Mouse (Mus musculus): ENCODE results near the gene Gstt4. TPM values are rescaled to one million over a fixed set of nuclear protein-coding genes. Genes with fewer than 3 reads are reported as not detected.
A peak's percentile ranks its signal among the peaks of the same experiment; 100 is the strongest.

The Gstt4 gene
- polyA plus RNA-seq, 1 experiment from 2014 or later = not detected

- Histone ChIP-seq H3K4me2 (replicated peaks) (peak overlapping the region; percentile 86), H3K27ac (peak overlapping the region; percentile 74), H3K9me3 (no peaks in the 10 kb centered on the region), H3K36me3 (no peaks in the 10 kb centered on the region), H3K4me1 (replicated peaks) (peaks cover 24% of the 10 kb centered on the region; the same call in 1 of the 2 replicates), H3K4me3 (replicated peaks) (peak overlapping the region; percentile 49), H3K27me3 (replicated peaks) (no peaks in the 10 kb centered on the region), H3K9ac (peak overlapping the region; percentile 53)
- WGBS = 3% methylated on average over 21 of the region's 21 CpGs
- peak; percentile 53 for ATAC-seq
Observed at GRCm38 (mm10) chr10:75834250-75834649, 11.9 kb upstream of the Gstt4 start.

GRCm38 (mm10) chr10:75833456-75834080 is 11.2 kb upstream of the Gstt4 start:
- H3K9me3 ChIP-seq = no peaks in the 10 kb centered on the region
- no peaks in the 10 kb centered on the region for H3K27me3 ChIP-seq (replicated peaks)
- H3K4me2 ChIP-seq (replicated peaks) = peak overlapping the region; percentile 86
- H3K9ac ChIP-seq = peak overlapping the region; percentile 53
- peaks cover 24% of the 10 kb centered on the region; the same call in 1 of the 2 replicates for H3K4me1 ChIP-seq (replicated peaks)
- ATAC-seq = no peak
- WGBS = 9% methylated on average over 21 of the region's 21 CpGs
- H3K27ac ChIP-seq = peak overlapping the region; percentile 74
- H3K4me3 ChIP-seq (replicated peaks) = peak overlapping the region; percentile 49
- H3K36me3 ChIP-seq = no peaks in the 10 kb centered on the region

GRCm38 (mm10) chr10:75832272-75832895 is 10.0 kb upstream of the Gstt4 start:
- 66% methylated on average over 13 of the region's 13 CpGs for WGBS
- no peaks in the 10 kb centered on the region for H3K27me3 ChIP-seq (replicated peaks)
- no peak for ATAC-seq
- H3K9ac ChIP-seq = no peak overlapping the region
- no peaks in the 10 kb centered on the region for H3K36me3 ChIP-seq
- H3K4me2 ChIP-seq (replicated peaks) = no peak overlapping the region
- H3K27ac ChIP-seq = no peak overlapping the region
- H3K4me3 ChIP-seq (replicated peaks) = no peak overlapping the region
- H3K9me3 ChIP-seq = no peaks in the 10 kb centered on the region
- H3K4me1 ChIP-seq (replicated peaks) = peaks cover 17% of the 10 kb centered on the region; the same call in 1 of the 2 replicates

- no peaks in the 10 kb centered on the region for H3K36me3 ChIP-seq
Observed at GRCm38 (mm10) chr10:75830275-75830670, 7.9 kb upstream of the Gstt4 start.

GRCm38 (mm10) chr10:75829529-75830274 is 7.4 kb upstream of the Gstt4 start:
- Histone ChIP-seq H3K27me3 (replicated peaks) (no peaks in the 10 kb centered on the region), H3K27ac (no peak overlapping the region), H3K9ac (no peak overlapping the region), H3K9me3 (no peaks in the 10 kb centered on the region), H3K4me2 (replicated peaks) (no peak overlapping the region), H3K4me3 (replicated peaks) (no peak overlapping the region), H3K4me1 (replicated peaks) (peaks cover 8% of the 10 kb centered on the region; the same call in 1 of the 2 replicates), H3K36me3 (no peaks in the 10 kb centered on the region)
- no peak for ATAC-seq
- WGBS = 79% methylated on average over 2 of the region's 2 CpGs

More at GRCm38 (mm10) chr10:75830275-75830670, 7.9 kb upstream of the Gstt4 start:
- H3K9me3 ChIP-seq = no peaks in the 10 kb centered on the region
- H3K9ac ChIP-seq = no peak overlapping the region
- 87% methylated on average over 2 of the region's 2 CpGs for WGBS
- no peaks in the 10 kb centered on the region for H3K27me3 ChIP-seq (replicated peaks)
- H3K4me2 ChIP-seq (replicated peaks) = no peak overlapping the region
- no peak for ATAC-seq
- no peak overlapping the region for H3K27ac ChIP-seq
- no peak overlapping the region for H3K4me3 ChIP-seq (replicated peaks)
- peaks cover 8% of the 10 kb centered on the region; the same call in 1 of the 2 replicates for H3K4me1 ChIP-seq (replicated peaks)

GRCm38 (mm10) chr10:75828500-75828931 is 6.2 kb upstream of the Gstt4 start:
- Histone ChIP-seq H3K27ac (no peak overlapping the region), H3K27me3 (replicated peaks) (no peaks in the 10 kb centered on the region), H3K4me3 (replicated peaks) (no peak overlapping the region), H3K9ac (no peak overlapping the region), H3K9me3 (no peaks in the 10 kb centered on the region), H3K4me2 (replicated peaks) (no peak overlapping the region), H3K4me1 (replicated peaks) (peaks cover 3% of the 10 kb centered on the region; the same call in 1 of the 2 replicates), H3K36me3 (no peaks in the 10 kb centered on the region)
- no peak for ATAC-seq

- no peaks in the 10 kb centered on the region for H3K27me3 ChIP-seq (replicated peaks)
- ATAC-seq = no peak
- no peak overlapping the region for H3K9ac ChIP-seq
- H3K27ac ChIP-seq = no peak overlapping the region
- no peaks in the 10 kb centered on the region for H3K9me3 ChIP-seq
- no peak overlapping the region for H3K4me3 ChIP-seq (replicated peaks)
- H3K4me2 ChIP-seq (replicated peaks) = no peak overlapping the region
- no peaks in the 10 kb centered on the region for H3K36me3 ChIP-seq
- H3K4me1 ChIP-seq (replicated peaks) = no peaks in the 10 kb centered on the region
- WGBS = 91% methylated on average over 4 of the region's 4 CpGs
Observed at GRCm38 (mm10) chr10:75827668-75828360, 5.5 kb upstream of the Gstt4 start.

GRCm38 (mm10) chr10:75824530-75824929 is 2.2 kb upstream of the Gstt4 start:
- ATAC-seq = no peak
- no peaks in the 10 kb centered on the region for H3K4me1 ChIP-seq (replicated peaks)
- H3K36me3 ChIP-seq = no peaks in the 10 kb centered on the region
- no peak overlapping the region for H3K4me2 ChIP-seq (replicated peaks)
- no peaks in the 10 kb centered on the region for H3K27me3 ChIP-seq (replicated peaks)
- WGBS = 81% methylated on average over 4 of the region's 4 CpGs
- no peak overlapping the region for H3K4me3 ChIP-seq (replicated peaks)
- H3K9ac ChIP-seq = no peak overlapping the region
- H3K27ac ChIP-seq = no peak overlapping the region
- H3K9me3 ChIP-seq = no peaks in the 10 kb centered on the region

GRCm38 (mm10) chr10:75823782-75824181 is 1.4 kb upstream of the Gstt4 start:
- Histone ChIP-seq H3K36me3 (no peaks in the 10 kb centered on the region), H3K9ac (no peak overlapping the region), H3K9me3 (no peaks in the 10 kb centered on the region), H3K4me3 (replicated peaks) (no peak overlapping the region), H3K27me3 (replicated peaks) (no peaks in the 10 kb centered on the region), H3K4me2 (replicated peaks) (no peak overlapping the region), H3K4me1 (replicated peaks) (no peaks in the 10 kb centered on the region), H3K27ac (no peak overlapping the region)
- no peak for ATAC-seq
- 81% methylated on average over 1 of the region's 1 CpGs for WGBS

GRCm38 (mm10) chr10:75819882-75820281 is 2.5 kb downstream of the Gstt4 start:
- ATAC-seq = no peak
- 87% methylated on average over 5 of the region's 5 CpGs for WGBS

GRCm38 (mm10) chr10:75818641-75819040 is 3.7 kb downstream of the Gstt4 start:
- Histone ChIP-seq H3K4me2 (replicated peaks) (no peak overlapping the region), H3K9ac (no peak overlapping the region), H3K4me1 (replicated peaks) (no peaks in the 10 kb centered on the region), H3K9me3 (no peaks in the 10 kb centered on the region), H3K27ac (no peak overlapping the region), H3K4me3 (replicated peaks) (no peak overlapping the region), H3K27me3 (replicated peaks) (no peaks in the 10 kb centered on the region), H3K36me3 (no peaks in the 10 kb centered on the region)
- no peak for ATAC-seq
- 57% methylated on average over 10 of the region's 10 CpGs for WGBS

More at GRCm38 (mm10) chr10:75819882-75820281, 2.5 kb downstream of the Gstt4 start:
- no peaks in the 10 kb centered on the region for H3K27me3 ChIP-seq (replicated peaks)
- H3K9ac ChIP-seq = no peak overlapping the region
- no peak overlapping the region for H3K27ac ChIP-seq
- no peaks in the 10 kb centered on the region for H3K36me3 ChIP-seq
- H3K4me3 ChIP-seq (replicated peaks) = no peak overlapping the region
- no peaks in the 10 kb centered on the region for H3K4me1 ChIP-seq (replicated peaks)
- H3K9me3 ChIP-seq = no peaks in the 10 kb centered on the region
- H3K4me2 ChIP-seq (replicated peaks) = no peak overlapping the region

GRCm38 (mm10) chr10:75804217-75804616 is 18.1 kb downstream of the Gstt4 start:
- Histone ChIP-seq H3K9me3 (no peaks in the 10 kb centered on the region), H3K4me2 (replicated peaks) (no peak overlapping the region), H3K27ac (no peak overlapping the region), H3K9ac (no peak overlapping the region), H3K27me3 (replicated peaks) (no peaks in the 10 kb centered on the region), H3K36me3 (no peaks in the 10 kb centered on the region), H3K4me1 (replicated peaks) (no peaks in the 10 kb centered on the region), H3K4me3 (replicated peaks) (no peak overlapping the region)
- WGBS = 65% methylated on average over 2 of the region's 2 CpGs
- ATAC-seq = no peak

Data from intestine, embryonic 15.5 days (tissue).